Mouse (Mus musculus) midbrain, embryonic 15.5 days (tissue): Measurements from ENCODE around the gene Zcchc12. TPM values are rescaled to one million over a fixed set of nuclear protein-coding genes. Genes with fewer than 3 reads are reported as not detected.

Source experiments
- ATAC-seq: fragments of 200-750 bp; cut with Nextera tagmentation; replicated peaks from 2 replicates; pipeline ENCODE4 v1.8.0; 2017; ENCODE audit warnings: moderate TSS enrichment
- H3K27ac ChIP-seq: fragments of 300-500 bp; sonication (generic); 2 replicates; pipeline ENCODE4 v1.5.1; 2015; ENCODE audit warnings: mild to moderate bottlenecking, inconsistent platforms
- H3K27me3 ChIP-seq: fragments of 300-500 bp; sonication (generic); replicated peaks from 2 replicates; pipeline ENCODE4 v1.6.1; 2015; ENCODE audit warnings: inconsistent platforms
- H3K36me3 ChIP-seq: fragments of 300-500 bp; sonication (generic); replicated peaks from 2 replicates; pipeline ENCODE4 v1.6.1; 2015; ENCODE audit warnings: inconsistent platforms
- H3K4me1 ChIP-seq: fragments of 300-500 bp; sonication (generic); 2 replicates; pipeline ENCODE4 v1.6.1; 2015; ENCODE audit warnings: inconsistent platforms
- H3K4me2 ChIP-seq: fragments of 300-500 bp; sonication (generic); 2 replicates; pipeline ENCODE4 v1.6.1; 2015; ENCODE audit warnings: inconsistent platforms, mild to moderate bottlenecking, moderate library complexity
- H3K4me3 ChIP-seq: fragments of 300-500 bp; sonication (generic); 2 replicates; pipeline ENCODE4 v1.5.1; 2015; ENCODE audit warnings: mild to moderate bottlenecking, inconsistent platforms
- H3K9ac ChIP-seq: fragments of 300-500 bp; sonication (generic); 2 replicates; pipeline ENCODE4 v1.6.1; 2015; ENCODE audit warnings: mild to moderate bottlenecking, inconsistent platforms
- H3K9me3 ChIP-seq: fragments of 300-500 bp; sonication (generic); 2 replicates; pipeline ENCODE4 v1.6.1; 2016; ENCODE audit warnings: inconsistent platforms
- WGBS: fragments of 180-500 bp; shearing (Covaris S2); methylation state at CpG from one replicate; pipeline ENCODE4 v1.1.7; 2015; ENCODE audit warnings: mixed read lengths; 5-methylcytosine and 5-hydroxymethylcytosine counted together
- polyA plus RNA-seq: library from polyadenylated mRNA; unstranded; fragments of >200 nt; fragmentation: Nextera tagmentation; extraction: Ambion mirVana; gene quantifications from 2 replicates; pipeline ENCODE4 v1.2.1, GENCODE M21; 2015

Zcchc12 gene
- polyA plus RNA-seq, 1 experiment from 2014 or later = 438 TPM

GRCm38 (mm10) chrX:36226577-36226976 is 30.9 kb downstream of the Zcchc12 start:
- no peak for ATAC-seq
- WGBS = 39% methylated on average over 2 of the region's 2 CpGs
- no peak overlapping the region for H3K4me2 ChIP-seq
- no peak overlapping the region for H3K9ac ChIP-seq
- no peak overlapping the region for H3K4me3 ChIP-seq
- H3K36me3 ChIP-seq = no peaks in the 10 kb centered on the region
- H3K9me3 ChIP-seq = no peaks in the 10 kb centered on the region
- no peaks in the 10 kb centered on the region for H3K27me3 ChIP-seq
- no peaks in the 10 kb centered on the region for H3K4me1 ChIP-seq
- no peak overlapping the region for H3K27ac ChIP-seq

DNA sequence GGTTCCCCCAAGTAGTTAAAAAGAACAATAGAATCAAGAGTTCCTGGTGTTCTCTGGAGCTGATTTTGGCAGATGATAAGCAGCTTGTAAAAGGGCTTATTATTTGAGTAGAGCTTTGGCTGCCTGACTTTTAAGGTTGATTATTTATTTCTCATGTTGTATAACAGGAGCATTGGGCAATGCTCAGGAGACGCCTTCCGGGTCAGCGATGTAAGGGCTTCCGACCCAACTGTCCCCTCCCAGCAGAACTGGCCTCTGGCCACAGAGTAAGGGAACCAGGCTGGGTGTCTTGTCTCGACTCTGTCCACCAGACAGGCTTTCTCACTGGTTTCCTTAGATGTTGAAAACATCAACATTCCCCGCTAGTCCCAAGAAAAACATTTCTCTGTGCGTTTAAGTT is 33.2 kb downstream of the Zcchc12 start:
- no peak for ATAC-seq

GRCm38 (mm10) chrX:36229273-36229672 is 33.6 kb downstream of the Zcchc12 start:
- Histone ChIP-seq H3K27ac (no peak overlapping the region), H3K4me3 (no peak overlapping the region), H3K36me3 (no peaks in the 10 kb centered on the region), H3K4me1 (no peaks in the 10 kb centered on the region), H3K9ac (no peak overlapping the region), H3K4me2 (no peak overlapping the region), H3K9me3 (no peaks in the 10 kb centered on the region), H3K27me3 (no peaks in the 10 kb centered on the region)
- ATAC-seq = no peak
- 74% methylated on average over 2 of the region's 2 CpGs for WGBS

More for the DNA sequence above, 33.2 kb downstream of the Zcchc12 start:
- 69% methylated on average over 7 of the region's 7 CpGs for WGBS
- Histone ChIP-seq H3K27ac (no peak overlapping the region), H3K27me3 (no peaks in the 10 kb centered on the region), H3K36me3 (no peaks in the 10 kb centered on the region), H3K4me3 (no peak overlapping the region), H3K9me3 (no peaks in the 10 kb centered on the region), H3K4me1 (no peaks in the 10 kb centered on the region), H3K9ac (no peak overlapping the region), H3K4me2 (no peak overlapping the region)

GRCm38 (mm10) chrX:36235652-36236051 is 39.9 kb downstream of the Zcchc12 start:
- no peak for ATAC-seq
- Histone ChIP-seq H3K4me3 (no peak overlapping the region), H3K9ac (no peak overlapping the region), H3K27ac (no peak overlapping the region), H3K36me3 (no peaks in the 10 kb centered on the region), H3K9me3 (no peaks in the 10 kb centered on the region), H3K27me3 (no peaks in the 10 kb centered on the region), H3K4me1 (no peaks in the 10 kb centered on the region), H3K4me2 (no peak overlapping the region)
- WGBS = 78% methylated on average over 6 of the region's 6 CpGs

Other genes with a start within 250 kb of the Zcchc12 start
- gene Il13ra1, start 83.8 kb upstream of the Zcchc12 start, polyA plus RNA-seq = 6.5 and 7.1 TPM in 2 replicates
- gene Lonrf3, start 132.4 kb downstream of the Zcchc12 start, polyA plus RNA-seq = 0.44 and 0.46 TPM in 2 replicates
- not detected in 2 replicates for gene Gm6268, start 205.4 kb downstream of the Zcchc12 start, polyA plus RNA-seq